Mouse (Mus musculus): ENCODE measurements around the gene Arxes2. TPM values are rescaled to one million over a fixed set of nuclear protein-coding genes. Genes with fewer than 3 reads are reported as not detected.
"Not testable (repeated sequence)": the region's sequence is repeated elsewhere in the genome, so short reads cannot be mapped to it uniquely, and the experiment has no call there.

Arxes2 gene
- polyA plus RNA-seq, 1 experiment from 2014 or later = 55.0 TPM

GRCm38 (mm10) chrX:135973597-135974423 lies 19.8 kb upstream of the Arxes2 start:
- 62% methylated on average over 10 of the region's 10 CpGs for WGBS
- Histone ChIP-seq H3K9ac (ENCODE audit: low read length) (no peak overlapping the region), H3K27me3 (ENCODE audit: control insufficient read depth, insufficient read depth, low read length) (no peaks in the 10 kb centered on the region), H3K4me3 (replicated peaks; ENCODE audit: low read length) (no peak overlapping the region), H3K4me2 (ENCODE audit: low read depth, low read length) (no peak overlapping the region), H3K4me1 (ENCODE audit: control insufficient read depth, insufficient read depth, low read length) (no peaks in the 10 kb centered on the region), H3K27ac (ENCODE audit: low read length) (no peak overlapping the region), H3K36me3 (ENCODE audit: control insufficient read depth, insufficient read depth, low read length) (no peaks in the 10 kb centered on the region), H3K9me3 (replicated peaks; ENCODE audit: control insufficient read depth, low read length) (no peaks in the 10 kb centered on the region)
- ATAC-seq (ENCODE audit: insufficient read depth, low FRiP score) = no peak

- Histone ChIP-seq H3K4me1 (ENCODE audit: control insufficient read depth, insufficient read depth, low read length) (no peaks in the 10 kb centered on the region), H3K9me3 (replicated peaks; ENCODE audit: control insufficient read depth, low read length) (no peaks in the 10 kb centered on the region), H3K4me3 (replicated peaks; ENCODE audit: low read length) (no peak overlapping the region), H3K9ac (ENCODE audit: low read length) (no peak overlapping the region), H3K36me3 (ENCODE audit: control insufficient read depth, insufficient read depth, low read length) (no peaks in the 10 kb centered on the region), H3K27me3 (ENCODE audit: control insufficient read depth, insufficient read depth, low read length) (no peaks in the 10 kb centered on the region), H3K4me2 (ENCODE audit: low read depth, low read length) (0 out of 2 replicates have a peak overlapping the region, but pooled peaks have one; percentile 12), H3K27ac (ENCODE audit: low read length) (no peak overlapping the region)
- no peak for ATAC-seq (ENCODE audit: insufficient read depth, low FRiP score)
- 52% methylated on average over 20 of the region's 20 CpGs for WGBS
Measured at GRCm38 (mm10) chrX:135974424-135975225, 19.0 kb upstream of the Arxes2 start.

GRCm38 (mm10) chrX:135975226-135975552 lies 18.4 kb upstream of the Arxes2 start:
- H3K4me2 ChIP-seq (ENCODE audit: low read depth, low read length) = 0 out of 2 replicates have a peak overlapping the region, but pooled peaks have one; percentile 12

GRCm38 (mm10) chrX:135984539-135985260 lies 8.9 kb upstream of the Arxes2 start:
- Histone ChIP-seq H3K27me3 (ENCODE audit: control insufficient read depth, insufficient read depth, low read length) (no peaks in the 10 kb centered on the region), H3K4me1 (ENCODE audit: control insufficient read depth, insufficient read depth, low read length) (no peaks in the 10 kb centered on the region), H3K9ac (ENCODE audit: low read length) (no peak overlapping the region), H3K27ac (ENCODE audit: low read length) (no peak overlapping the region), H3K4me2 (ENCODE audit: low read depth, low read length) (no peak overlapping the region), H3K4me3 (replicated peaks; ENCODE audit: low read length) (no peak overlapping the region), H3K36me3 (ENCODE audit: control insufficient read depth, insufficient read depth, low read length) (no peaks in the 10 kb centered on the region), H3K9me3 (replicated peaks; ENCODE audit: control insufficient read depth, low read length) (no peaks in the 10 kb centered on the region)
- ATAC-seq (ENCODE audit: insufficient read depth, low FRiP score) = no peak
- 70% methylated on average over 6 of the region's 6 CpGs for WGBS

More at GRCm38 (mm10) chrX:135975226-135975552, 18.4 kb upstream of the Arxes2 start:
- no peaks in the 10 kb centered on the region for H3K36me3 ChIP-seq (ENCODE audit: control insufficient read depth, insufficient read depth, low read length)
- H3K27ac ChIP-seq (ENCODE audit: low read length) = no peak overlapping the region
- no peaks in the 10 kb centered on the region for H3K27me3 ChIP-seq (ENCODE audit: control insufficient read depth, insufficient read depth, low read length)
- H3K9ac ChIP-seq (ENCODE audit: low read length) = no peak overlapping the region
- H3K4me3 ChIP-seq (replicated peaks; ENCODE audit: low read length) = no peak overlapping the region
- H3K9me3 ChIP-seq (replicated peaks; ENCODE audit: control insufficient read depth, low read length) = no peaks in the 10 kb centered on the region
- WGBS = 22% methylated on average over 8 of the region's 8 CpGs
- no peak for ATAC-seq (ENCODE audit: insufficient read depth, low FRiP score)
- H3K4me1 ChIP-seq (ENCODE audit: control insufficient read depth, insufficient read depth, low read length) = no peaks in the 10 kb centered on the region

- Histone ChIP-seq H3K9me3 (replicated peaks; ENCODE audit: control insufficient read depth, low read length) (no peaks in the 10 kb centered on the region), H3K9ac (ENCODE audit: low read length) (no peak overlapping the region), H3K27ac (ENCODE audit: low read length) (no peak overlapping the region), H3K4me1 (ENCODE audit: control insufficient read depth, insufficient read depth, low read length) (no peaks in the 10 kb centered on the region), H3K27me3 (ENCODE audit: control insufficient read depth, insufficient read depth, low read length) (no peaks in the 10 kb centered on the region), H3K4me3 (replicated peaks; ENCODE audit: low read length) (no peak overlapping the region), H3K4me2 (ENCODE audit: low read depth, low read length) (no peak overlapping the region), H3K36me3 (ENCODE audit: control insufficient read depth, insufficient read depth, low read length) (no peaks in the 10 kb centered on the region)
- WGBS = 77% methylated on average over 3 of the region's 3 CpGs
- ATAC-seq (ENCODE audit: insufficient read depth, low FRiP score) = no peak
Measured at GRCm38 (mm10) chrX:135986267-135986666, 7.4 kb upstream of the Arxes2 start.

- no peaks in the 10 kb centered on the region for H3K36me3 ChIP-seq (ENCODE audit: control insufficient read depth, insufficient read depth, low read length)
Measured at GRCm38 (mm10) chrX:135990661-135991060, 3.0 kb upstream of the Arxes2 start.

GRCm38 (mm10) chrX:135993192-135993594 lies 431 bp upstream of the Arxes2 start:
- H3K27me3 ChIP-seq (ENCODE audit: control insufficient read depth, insufficient read depth, low read length); H3K27ac ChIP-seq (ENCODE audit: low read length); H3K4me3 ChIP-seq (replicated peaks; ENCODE audit: low read length); H3K9me3 ChIP-seq (replicated peaks; ENCODE audit: control insufficient read depth, low read length); H3K4me2 ChIP-seq (ENCODE audit: low read depth, low read length); H3K9ac ChIP-seq (ENCODE audit: low read length); H3K36me3 ChIP-seq (ENCODE audit: control insufficient read depth, insufficient read depth, low read length); H3K4me1 ChIP-seq (ENCODE audit: control insufficient read depth, insufficient read depth, low read length): not testable (repeated sequence)
- 57% methylated on average over 2 of the region's 3 CpGs for WGBS
- ATAC-seq (ENCODE audit: insufficient read depth, low FRiP score) = peak; percentile 85

More at GRCm38 (mm10) chrX:135990661-135991060, 3.0 kb upstream of the Arxes2 start:
- Histone ChIP-seq H3K4me3 (replicated peaks; ENCODE audit: low read length) (no peak overlapping the region), H3K4me1 (ENCODE audit: control insufficient read depth, insufficient read depth, low read length) (no peaks in the 10 kb centered on the region), H3K27ac (ENCODE audit: low read length) (no peak overlapping the region), H3K4me2 (ENCODE audit: low read depth, low read length) (no peak overlapping the region), H3K9ac (ENCODE audit: low read length) (no peak overlapping the region), H3K9me3 (replicated peaks; ENCODE audit: control insufficient read depth, low read length) (no peaks in the 10 kb centered on the region), H3K27me3 (ENCODE audit: control insufficient read depth, insufficient read depth, low read length) (no peaks in the 10 kb centered on the region)
- 61% methylated on average over 2 of the region's 2 CpGs for WGBS
- ATAC-seq (ENCODE audit: insufficient read depth, low FRiP score) = no peak

GRCm38 (mm10) chrX:136007199-136007843 lies 13.7 kb downstream of the Arxes2 start:
- ATAC-seq (ENCODE audit: insufficient read depth, low FRiP score) = no peak
- Histone ChIP-seq H3K4me3 (replicated peaks; ENCODE audit: low read length) (no peak overlapping the region), H3K27ac (ENCODE audit: low read length) (no peak overlapping the region), H3K9ac (ENCODE audit: low read length) (no peak overlapping the region), H3K36me3 (ENCODE audit: control insufficient read depth, insufficient read depth, low read length) (no peaks in the 10 kb centered on the region), H3K9me3 (replicated peaks; ENCODE audit: control insufficient read depth, low read length) (no peaks in the 10 kb centered on the region), H3K27me3 (ENCODE audit: control insufficient read depth, insufficient read depth, low read length) (no peaks in the 10 kb centered on the region), H3K4me2 (ENCODE audit: low read depth, low read length) (no peak overlapping the region), H3K4me1 (ENCODE audit: control insufficient read depth, insufficient read depth, low read length) (no peaks in the 10 kb centered on the region)
- 56% methylated on average over 4 of the region's 5 CpGs for WGBS
